Mouse (Mus musculus): ENCODE results near the gene Rybp. TPM values are rescaled to one million over a fixed set of nuclear protein-coding genes. Genes with fewer than 3 reads are reported as not detected.

Rybp gene
- total RNA-seq, 2 experiments from 2014 or later: 4.5 to 8.8 TPM

GRCm38 (mm10) chr6:100311167-100311566 lies 23.9 kb upstream of the Rybp start:
- intact Hi-C loops (cut with DNase I): no loop called here
- Histone ChIP-seq H3K4me3 (no peak overlapping the region), H3K27ac (no peak overlapping the region)
- no peak for TF ChIP-seq CTCF (IDR thresholded peaks at IDR 0.05)
- DNase-seq: no peak

- DNase-seq: no peak
- no peak for TF ChIP-seq CTCF (IDR thresholded peaks at IDR 0.05)
- Histone ChIP-seq H3K27ac (no peak overlapping the region), H3K4me3 (no peak overlapping the region)
- intact Hi-C loops (cut with DNase I): no loop called here
These were observed 17.5 kb upstream of the Rybp start for GRCm38 (mm10) chr6:100304831-100305230.

- intact Hi-C loops (cut with DNase I): no loop called here
- Histone ChIP-seq H3K27ac (no peak overlapping the region), H3K4me3 (no peak overlapping the region)
- DNase-seq: no peak
- TF ChIP-seq CTCF (IDR thresholded peaks at IDR 0.05): no peak
These were observed 14.3 kb upstream of the Rybp start for GRCm38 (mm10) chr6:100301410-100302108.

DNA sequence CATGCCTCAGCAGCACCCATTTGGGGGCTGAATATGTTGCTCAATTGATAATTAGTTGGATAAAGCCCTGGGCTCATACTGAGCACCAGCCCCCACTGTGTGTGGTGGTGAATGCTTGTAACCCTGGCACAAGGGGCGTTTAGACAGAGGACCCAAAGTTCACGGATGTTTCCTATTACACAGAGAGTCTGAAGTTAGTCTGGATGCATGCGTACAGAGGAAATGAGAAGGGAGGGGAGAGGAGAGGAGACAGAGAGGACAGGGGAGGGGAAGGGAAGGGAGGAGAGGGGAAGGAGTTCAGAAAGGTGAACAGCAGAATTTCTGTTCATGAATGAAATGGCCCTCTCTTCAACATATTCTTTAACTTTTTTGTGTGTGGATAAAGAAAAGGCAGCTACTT lies 13.5 kb upstream of the Rybp start:
- Histone ChIP-seq H3K4me3 (no peak overlapping the region), H3K27ac (no peak overlapping the region)
- no peak for TF ChIP-seq CTCF (IDR thresholded peaks at IDR 0.05)
- DNase-seq: no peak
- intact Hi-C loops (cut with DNase I): no loop called here

GRCm38 (mm10) chr6:100298945-100299344 lies 11.7 kb upstream of the Rybp start:
- no peak overlapping the region for H3K27ac ChIP-seq
- H3K4me3 ChIP-seq: no peak overlapping the region
- DNase-seq: peak; percentile 42
- intact Hi-C loops (cut with DNase I): no loop called here
- no peak for TF ChIP-seq CTCF (IDR thresholded peaks at IDR 0.05)

GRCm38 (mm10) chr6:100297536-100297935 lies 10.3 kb upstream of the Rybp start:
- intact Hi-C loops (cut with DNase I): no loop called here
- Histone ChIP-seq H3K27ac (no peak overlapping the region), H3K4me3 (no peak overlapping the region)
- no peak for TF ChIP-seq CTCF (IDR thresholded peaks at IDR 0.05)
- DNase-seq: no peak

DNA sequence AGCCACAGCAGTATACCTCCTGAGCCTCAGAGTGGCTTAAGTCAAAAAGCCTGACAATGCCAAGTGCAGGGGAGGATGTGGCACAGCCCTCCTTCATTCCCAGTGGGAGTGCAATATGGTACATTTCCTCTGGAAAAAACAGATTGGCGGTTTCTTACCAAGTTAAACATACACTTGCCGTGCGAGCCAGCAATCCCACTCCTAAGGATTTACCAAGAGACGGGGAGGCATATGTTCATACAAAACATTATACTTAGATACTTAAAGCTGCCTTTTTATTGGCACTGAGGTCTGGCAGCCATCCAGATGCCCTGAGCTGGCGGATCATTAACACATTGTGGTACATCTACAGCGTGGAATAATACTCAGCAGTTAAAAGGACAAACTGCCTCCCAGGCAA lies 5.1 kb upstream of the Rybp start:
- Histone ChIP-seq H3K4me3 (no peak overlapping the region), H3K27ac (no peak overlapping the region)
- TF ChIP-seq CTCF (IDR thresholded peaks at IDR 0.05): no peak
- no peak for DNase-seq
- intact Hi-C loops (cut with DNase I): no loop called here

GRCm38 (mm10) chr6:100289058-100289457 lies 1.8 kb upstream of the Rybp start:
- intact Hi-C loops (cut with DNase I): loop anchor here (5.0 to 10.0 kb wide), 3 partner anchors 127 to 314 kb away; no protein-coding TSS in a partner anchor
- Histone ChIP-seq H3K4me3 (no peak overlapping the region), H3K27ac (no peak overlapping the region)
- no peak for DNase-seq
- no peak for TF ChIP-seq CTCF (IDR thresholded peaks at IDR 0.05)

GRCm38 (mm10) chr6:100288730-100289035 lies 1.4 kb upstream of the Rybp start:
- Histone ChIP-seq H3K4me3 (no peak overlapping the region), H3K27ac (no peak overlapping the region)
- no peak for TF ChIP-seq CTCF (IDR thresholded peaks at IDR 0.05)
- intact Hi-C loops (cut with DNase I): loop anchor here (5.0 to 10.0 kb wide), 3 partner anchors 126 to 314 kb away; no protein-coding TSS in a partner anchor
- DNase-seq: no peak

GRCm38 (mm10) chr6:100288016-100288729 lies 888 bp upstream of the Rybp start:
- peak; percentile 33 for DNase-seq
- intact Hi-C loops (cut with DNase I): loop anchor here (5.0 to 10.0 kb wide), 3 partner anchors 126 to 313 kb away; no protein-coding TSS in a partner anchor
- Histone ChIP-seq H3K27ac (peak overlapping the region; percentile 81), H3K4me3 (peak overlapping the region; percentile 92)
- no peak for TF ChIP-seq CTCF (IDR thresholded peaks at IDR 0.05)

GRCm38 (mm10) chr6:100286573-100287333 lies 532 bp downstream of the Rybp start:
- TF ChIP-seq CTCF (IDR thresholded peaks at IDR 0.05): peak; percentile 43
- Histone ChIP-seq H3K27ac (peak overlapping the region; percentile 93), H3K4me3 (peak overlapping the region; percentile 89)
- peak; percentile 87 for DNase-seq
- intact Hi-C loops (cut with DNase I): loop anchor here (2.0 to 10.0 kb wide), 4 partner anchors 124 to 382 kb away; no protein-coding TSS in a partner anchor

- TF ChIP-seq CTCF (IDR thresholded peaks at IDR 0.05): no peak
- no peak for DNase-seq
- peak overlapping the region; percentile 88 for H3K27ac ChIP-seq
- peak overlapping the region; percentile 89 for H3K4me3 ChIP-seq
- intact Hi-C loops (cut with DNase I): loop anchor here (2.0 to 10.0 kb wide), 4 partner anchors 124 to 381 kb away; no protein-coding TSS in a partner anchor
These were observed 1.2 kb downstream of the Rybp start for GRCm38 (mm10) chr6:100285985-100286572.

All from gastrocnemius, adult 2 months (tissue).